Mouse (Mus musculus) neural tube, embryonic 12.5 days (tissue): ENCODE measurements around the gene Cplx1. TPM values are rescaled to one million over a fixed set of nuclear protein-coding genes. Genes with fewer than 3 reads are reported as not detected.

Experiments used
- ATAC-seq: fragments of 200-750 bp; cut with Nextera tagmentation; 2 replicates; pipeline ENCODE4 v1.8.0; 2017; ENCODE audit warnings: low read depth, mild to moderate bottlenecking, moderate TSS enrichment, moderate library complexity; ENCODE audit not compliant: low FRiP score
- H3K27ac ChIP-seq: fragments of 300-500 bp; sonication (generic); 2 replicates; pipeline ENCODE4 v1.5.1; 2016
- H3K27me3 ChIP-seq: fragments of 300-500 bp; sonication (generic); replicated peaks from 2 replicates; pipeline ENCODE4 v1.6.1; 2016; ENCODE audit warnings: mild to moderate bottlenecking
- H3K36me3 ChIP-seq: fragments of 300-500 bp; sonication (generic); 2 replicates; pipeline ENCODE4 v1.6.1; 2016; ENCODE audit warnings: mild to moderate bottlenecking
- H3K4me1 ChIP-seq: fragments of 300-500 bp; sonication (generic); 2 replicates; pipeline ENCODE4 v1.6.1; 2016
- H3K4me2 ChIP-seq: fragments of 300-500 bp; sonication (generic); replicated peaks from 2 replicates; pipeline ENCODE4 v1.6.1; 2016; ENCODE audit warnings: mild to moderate bottlenecking
- H3K4me3 ChIP-seq: fragments of 300-500 bp; sonication (generic); 2 replicates; pipeline ENCODE4 v1.5.1; 2016
- H3K9ac ChIP-seq: fragments of 300-500 bp; sonication (generic); 2 replicates; pipeline ENCODE4 v1.6.1; 2016; ENCODE audit warnings: mild to moderate bottlenecking
- H3K9me3 ChIP-seq: fragments of 300-500 bp; sonication (generic); 2 replicates; pipeline ENCODE4 v1.6.1; 2016; ENCODE audit warnings: mild to moderate bottlenecking
- WGBS: fragments of 180-500 bp; shearing (Covaris S2); methylation state at CpG from one replicate; pipeline ENCODE4 v1.1.7; 2016; 5-methylcytosine and 5-hydroxymethylcytosine counted together
- polyA plus RNA-seq: library from polyadenylated mRNA; unstranded; fragments of >200 nt; fragmentation: Nextera tagmentation; extraction: Ambion mirVana; gene quantifications from 2 replicates; pipeline ENCODE4 v1.2.1, GENCODE M21; 2016

Cplx1 gene
- polyA plus RNA-seq, 1 experiment from 2014 or later: 41.3 TPM

DNA sequence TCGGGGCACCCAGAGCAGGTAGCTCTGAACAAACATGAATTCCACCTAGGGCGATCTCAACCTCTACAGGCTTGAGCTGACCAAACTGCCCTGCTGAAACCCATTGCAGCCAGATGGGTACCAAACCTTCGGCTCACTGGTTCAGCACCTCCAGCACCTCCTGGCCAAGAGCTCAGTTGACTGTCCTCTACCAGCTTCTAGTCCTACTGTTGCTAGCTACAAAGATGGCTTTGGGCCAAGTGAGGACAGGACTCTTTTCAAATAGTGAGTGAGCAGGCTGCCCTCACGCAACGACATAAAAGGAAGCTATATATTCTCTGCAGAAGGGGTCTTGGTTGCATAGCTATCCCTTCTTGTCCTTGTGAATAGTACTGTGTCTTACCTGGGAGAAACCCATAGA, 2.2 kb downstream of the Cplx1 start:
- H3K27me3 ChIP-seq: peaks cover 35% of the 10 kb centered on the region
- no peak for ATAC-seq
- no peak overlapping the region for H3K4me3 ChIP-seq
- no peaks in the 10 kb centered on the region for H3K36me3 ChIP-seq
- no peaks in the 10 kb centered on the region for H3K9me3 ChIP-seq
- 90% methylated on average over 5 of the region's 5 CpGs for WGBS
- no peak overlapping the region for H3K4me2 ChIP-seq
- peaks cover 9% of the 10 kb centered on the region for H3K4me1 ChIP-seq
- no peak overlapping the region for H3K9ac ChIP-seq
- no peak overlapping the region for H3K27ac ChIP-seq

DNA sequence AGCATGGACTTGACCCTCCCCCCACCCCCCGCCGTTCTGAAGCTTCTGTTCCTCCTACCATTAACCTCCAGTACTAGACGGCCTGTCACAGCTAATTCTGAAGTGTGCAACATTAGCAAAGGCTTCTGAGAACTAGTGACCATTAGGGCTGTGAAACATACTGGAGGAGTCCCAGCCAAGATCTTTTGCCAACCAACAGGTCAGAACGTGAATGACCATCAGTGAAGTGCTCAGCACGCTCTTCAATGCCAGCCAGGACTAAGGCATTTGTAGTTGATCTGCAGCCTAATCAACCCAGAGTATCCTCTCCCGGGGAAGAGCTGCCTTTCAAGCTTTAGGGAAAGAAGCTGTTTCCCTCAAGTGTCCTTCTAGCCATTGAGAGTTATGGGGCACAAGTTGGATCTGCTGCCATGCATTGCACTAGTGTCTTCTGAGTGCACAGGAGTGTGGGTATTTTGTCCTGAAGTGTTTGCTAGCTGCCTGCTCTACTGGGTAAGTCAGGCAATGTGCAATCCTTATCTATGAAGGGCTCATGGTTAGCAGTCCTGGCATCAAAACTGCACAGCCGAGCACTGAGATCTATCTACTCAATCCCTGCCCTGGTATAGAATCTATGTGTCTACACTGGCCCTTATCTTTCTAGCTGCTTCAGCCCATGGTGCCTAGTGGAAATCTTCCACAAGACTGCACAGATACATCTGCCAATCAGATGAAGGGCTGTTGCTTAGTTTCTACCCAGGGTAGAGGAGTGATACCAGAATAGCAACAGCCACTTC, 6.1 kb downstream of the Cplx1 start:
- Histone ChIP-seq H3K27me3 (peaks cover 9% of the 10 kb centered on the region), H3K4me1 (no peaks in the 10 kb centered on the region), H3K9ac (no peak overlapping the region), H3K4me3 (no peak overlapping the region), H3K27ac (no peak overlapping the region), H3K36me3 (no peaks in the 10 kb centered on the region), H3K9me3 (no peaks in the 10 kb centered on the region), H3K4me2 (no peak overlapping the region)
- ATAC-seq: no peak
- 69% methylated on average over 7 of the region's 7 CpGs for WGBS

DNA sequence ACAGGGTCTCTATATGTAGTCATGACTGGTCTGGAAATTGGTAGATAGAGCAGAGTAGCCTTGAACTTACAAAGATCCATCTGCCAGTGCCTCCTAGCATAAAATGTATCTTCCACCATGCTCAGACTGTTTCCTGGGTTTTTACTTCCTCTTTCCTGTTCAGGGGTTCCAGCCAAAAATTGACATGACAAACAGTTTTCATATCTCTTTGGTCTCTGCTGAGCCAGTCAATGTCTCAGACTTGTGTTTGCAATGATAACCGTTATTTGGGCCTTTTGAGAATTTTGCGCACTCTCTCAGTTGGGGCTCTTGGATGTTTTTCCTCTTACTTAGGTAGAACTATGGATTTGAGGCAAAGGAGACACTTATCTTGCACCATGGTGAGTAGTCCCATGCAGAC, 15.6 kb downstream of the Cplx1 start:
- no peak overlapping the region for H3K9ac ChIP-seq

DNA sequence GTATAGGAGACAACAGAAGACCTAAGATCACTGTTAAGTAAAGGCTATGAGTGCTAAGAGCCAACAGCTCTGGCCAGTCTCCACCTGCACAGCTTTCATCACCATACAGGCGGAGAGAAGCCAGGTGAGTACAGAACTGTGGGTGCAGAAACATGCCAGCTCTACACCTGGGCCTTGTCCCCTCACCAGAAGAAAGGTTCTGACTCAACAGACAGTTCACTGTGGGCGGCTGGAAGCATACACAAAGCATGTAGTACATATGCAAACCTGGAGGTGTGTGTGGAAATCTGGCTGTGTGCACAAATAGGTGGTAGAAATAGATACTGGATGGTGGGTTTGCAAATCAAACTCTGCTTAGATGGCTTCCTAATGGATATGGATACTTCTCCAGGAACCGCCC, 27.2 kb downstream of the Cplx1 start:
- 0 out of 2 replicates have a peak, but pooled peaks cover 4% of the 10 kb centered on the region for H3K36me3 ChIP-seq
- no peak overlapping the region for H3K9ac ChIP-seq
- no peaks in the 10 kb centered on the region for H3K9me3 ChIP-seq
- H3K4me1 ChIP-seq: no peaks in the 10 kb centered on the region
- ATAC-seq: no peak
- no peak overlapping the region for H3K27ac ChIP-seq
- no peak overlapping the region for H3K4me3 ChIP-seq
- H3K4me2 ChIP-seq: no peak overlapping the region
- WGBS: 93% methylated on average over 3 of the region's 3 CpGs
- no peaks in the 10 kb centered on the region for H3K27me3 ChIP-seq

More for the DNA sequence above, 15.6 kb downstream of the Cplx1 start:
- Histone ChIP-seq H3K36me3 (0 out of 2 replicates have a peak, but pooled peaks cover 4% of the 10 kb centered on the region), H3K4me3 (no peak overlapping the region), H3K27me3 (no peaks in the 10 kb centered on the region), H3K27ac (no peak overlapping the region), H3K9me3 (peaks cover 17% of the 10 kb centered on the region), H3K4me2 (no peak overlapping the region), H3K4me1 (no peaks in the 10 kb centered on the region)
- WGBS: 97% methylated on average over 2 of the region's 2 CpGs
- no peak for ATAC-seq

DNA sequence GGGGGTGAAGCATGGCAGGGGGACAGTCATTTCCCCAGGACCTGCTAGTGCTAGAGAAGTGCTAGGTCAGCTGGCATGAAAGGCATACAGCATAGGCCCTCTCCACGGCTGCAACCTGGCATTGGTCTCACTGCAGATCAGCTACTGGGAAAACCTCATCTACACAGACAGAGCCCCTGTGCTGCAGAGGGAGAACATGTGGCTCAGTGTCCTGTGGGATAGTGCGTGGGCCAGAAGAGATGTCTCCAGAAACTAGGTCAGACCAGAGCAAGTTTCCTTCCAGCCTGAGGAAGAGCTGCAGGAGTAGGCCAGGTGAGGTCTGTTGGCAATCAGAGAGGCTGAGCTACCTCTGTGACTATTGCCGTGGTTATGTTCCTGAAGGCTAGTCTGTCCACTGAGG, 27.9 kb downstream of the Cplx1 start:
- H3K9me3 ChIP-seq: no peaks in the 10 kb centered on the region
- H3K27ac ChIP-seq: no peak overlapping the region
- no peak overlapping the region for H3K4me3 ChIP-seq
- H3K36me3 ChIP-seq: 0 out of 2 replicates have a peak, but pooled peaks cover 4% of the 10 kb centered on the region
- H3K27me3 ChIP-seq: no peaks in the 10 kb centered on the region
- no peak for ATAC-seq
- 82% methylated on average over 3 of the region's 3 CpGs for WGBS
- H3K4me2 ChIP-seq: no peak overlapping the region
- H3K4me1 ChIP-seq: no peaks in the 10 kb centered on the region
- no peak overlapping the region for H3K9ac ChIP-seq

DNA sequence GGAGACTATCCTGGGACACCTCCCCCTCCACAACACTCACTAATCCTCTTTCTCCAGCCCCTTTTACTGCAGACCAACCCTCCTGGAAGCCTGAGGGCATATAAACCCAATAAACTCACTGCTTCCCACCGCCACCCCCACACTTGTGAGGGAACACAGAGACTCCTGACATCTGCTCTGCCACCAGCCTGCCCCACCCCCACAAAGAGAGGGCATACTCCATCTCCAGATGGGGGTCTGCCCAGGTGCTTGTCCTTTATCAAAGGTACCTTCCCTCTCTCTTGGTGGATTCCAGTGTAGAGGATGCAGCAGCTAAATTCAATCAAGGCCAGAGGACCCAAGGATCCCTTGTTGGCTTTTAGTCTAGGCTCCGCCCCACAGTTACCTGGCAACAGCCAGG, 28.8 kb downstream of the Cplx1 start:
- H3K27me3 ChIP-seq: no peaks in the 10 kb centered on the region
- WGBS: 48% methylated on average over 2 of the region's 2 CpGs
- 0 out of 2 replicates have a peak, but pooled peaks cover 4% of the 10 kb centered on the region for H3K36me3 ChIP-seq
- no peaks in the 10 kb centered on the region for H3K4me1 ChIP-seq
- no peak overlapping the region for H3K4me3 ChIP-seq
- H3K4me2 ChIP-seq: no peak overlapping the region
- H3K9ac ChIP-seq: no peak overlapping the region
- no peaks in the 10 kb centered on the region for H3K9me3 ChIP-seq
- H3K27ac ChIP-seq: no peak overlapping the region
- ATAC-seq: no peak

DNA sequence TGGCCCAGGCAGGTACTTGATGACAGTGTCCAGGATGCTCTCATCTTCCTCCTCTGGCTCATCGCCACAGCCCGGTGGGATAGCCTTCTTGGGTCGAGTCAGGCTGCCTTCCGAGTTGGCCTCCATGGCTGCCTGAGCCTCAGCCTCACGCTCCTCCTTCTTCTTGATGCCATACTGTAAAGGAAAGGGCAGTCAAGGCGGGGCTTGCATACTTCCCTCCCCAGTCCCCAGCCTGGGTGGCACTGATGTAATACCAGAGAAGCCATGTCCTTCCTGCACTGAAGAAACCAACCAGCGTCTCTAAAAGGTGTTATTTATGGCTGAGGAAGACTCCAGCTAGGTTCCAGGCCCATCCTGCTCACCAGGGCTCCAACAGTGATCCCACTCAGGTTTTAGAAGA, 29.7 kb downstream of the Cplx1 start:
- Histone ChIP-seq H3K4me1 (no peaks in the 10 kb centered on the region), H3K9ac (no peak overlapping the region), H3K9me3 (no peaks in the 10 kb centered on the region), H3K36me3 (0 out of 2 replicates have a peak, but pooled peaks cover 4% of the 10 kb centered on the region), H3K27me3 (no peaks in the 10 kb centered on the region), H3K27ac (no peak overlapping the region), H3K4me3 (no peak overlapping the region), H3K4me2 (no peak overlapping the region)
- ATAC-seq: no peak
- 78% methylated on average over 7 of the region's 7 CpGs for WGBS

DNA sequence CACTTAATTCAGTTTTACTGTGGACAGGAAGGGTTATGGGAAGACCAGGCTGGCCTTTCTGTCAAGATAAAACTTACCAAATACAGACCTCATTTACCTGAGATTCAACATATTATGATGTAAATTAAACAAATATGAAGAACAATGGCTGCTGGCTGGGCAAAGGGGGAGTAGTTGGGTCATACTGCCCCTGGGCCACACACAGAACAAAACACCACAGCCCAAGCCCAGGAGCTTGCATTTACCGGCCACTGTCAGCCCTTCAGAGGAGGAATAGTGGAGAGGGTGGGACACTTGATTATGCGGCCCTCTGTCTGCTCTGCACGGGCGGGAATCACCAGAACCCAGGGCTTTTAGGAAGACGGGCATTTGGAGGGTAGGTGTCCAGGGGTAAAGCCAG, 30.9 kb downstream of the Cplx1 start:
- Histone ChIP-seq H3K4me2 (no peak overlapping the region), H3K9me3 (no peaks in the 10 kb centered on the region), H3K4me3 (no peak overlapping the region), H3K36me3 (0 out of 2 replicates have a peak, but pooled peaks cover 4% of the 10 kb centered on the region), H3K4me1 (no peaks in the 10 kb centered on the region), H3K27ac (no peak overlapping the region), H3K27me3 (no peaks in the 10 kb centered on the region), H3K9ac (no peak overlapping the region)
- no peak for ATAC-seq
- WGBS: 72% methylated on average over 5 of the region's 5 CpGs

DNA sequence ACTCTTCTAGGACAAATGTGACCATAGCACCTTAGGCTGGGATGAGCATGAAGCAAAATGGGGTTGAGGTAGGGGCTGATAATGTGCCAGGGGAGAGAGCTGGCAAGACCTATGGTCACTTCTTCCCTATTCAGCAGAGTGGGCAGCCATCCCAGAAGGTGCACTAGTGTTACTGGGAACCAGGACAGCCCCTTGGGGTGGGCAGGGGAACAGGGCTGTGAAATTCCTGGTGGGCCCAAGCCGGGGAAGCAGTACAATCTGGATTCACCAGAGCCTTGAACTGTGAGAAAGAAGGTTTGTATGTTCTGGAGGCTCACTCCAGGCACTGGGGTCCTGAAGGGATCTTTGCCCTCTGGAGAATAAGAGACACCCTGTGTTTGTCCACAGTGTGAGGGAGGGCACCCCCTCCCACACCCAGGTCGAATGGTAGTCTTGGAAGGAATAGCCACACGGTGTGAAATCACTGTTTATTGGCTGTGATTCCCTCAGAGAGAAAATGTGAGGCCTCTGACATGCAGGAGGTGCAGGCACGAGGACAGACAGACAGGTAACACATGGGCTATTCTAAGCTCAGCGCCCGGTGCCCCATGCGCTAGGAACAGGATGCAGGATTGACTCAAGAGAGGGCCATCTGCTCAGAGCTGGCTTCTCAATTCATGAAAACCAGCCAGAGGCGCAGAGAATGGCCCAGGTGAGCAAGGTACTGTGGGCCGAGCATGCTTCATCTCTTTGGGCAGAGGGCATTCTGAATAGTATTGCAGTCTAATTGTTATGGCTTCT, 31.5 kb downstream of the Cplx1 start:
- WGBS: 78% methylated on average over 9 of the region's 9 CpGs
- Histone ChIP-seq H3K27me3 (no peaks in the 10 kb centered on the region), H3K4me2 (no peak overlapping the region), H3K9ac (no peak overlapping the region), H3K4me1 (no peaks in the 10 kb centered on the region), H3K4me3 (no peak overlapping the region), H3K36me3 (0 out of 2 replicates have a peak, but pooled peaks cover 4% of the 10 kb centered on the region), H3K9me3 (no peaks in the 10 kb centered on the region), H3K27ac (no peak overlapping the region)
- ATAC-seq: no peak

DNA sequence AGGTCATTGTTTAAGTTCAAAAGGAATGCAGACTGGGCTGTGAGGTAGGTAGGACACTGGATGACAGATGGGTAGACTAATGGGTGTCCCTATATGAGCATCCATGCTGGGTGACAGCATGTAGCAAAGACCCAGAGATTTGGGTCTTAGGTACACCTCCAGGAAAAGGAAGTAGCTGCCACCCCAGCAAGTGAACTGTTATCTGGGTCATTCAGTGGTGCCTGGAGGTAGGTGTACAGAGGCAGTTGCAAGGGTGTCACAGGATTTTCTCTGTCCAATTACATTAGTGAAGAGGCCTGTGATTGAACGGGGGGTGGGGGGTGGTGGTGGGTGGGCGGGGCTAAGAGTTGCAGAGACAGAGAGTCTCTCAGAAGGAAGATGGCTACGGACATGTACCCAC, 33.2 kb downstream of the Cplx1 start:
- H3K4me1 ChIP-seq: no peaks in the 10 kb centered on the region
- no peak overlapping the region for H3K27ac ChIP-seq
- H3K9me3 ChIP-seq: no peaks in the 10 kb centered on the region
- no peaks in the 10 kb centered on the region for H3K36me3 ChIP-seq
- no peaks in the 10 kb centered on the region for H3K27me3 ChIP-seq
- WGBS: 89% methylated on average over 3 of the region's 3 CpGs
- no peak overlapping the region for H3K9ac ChIP-seq
- no peak for ATAC-seq
- H3K4me3 ChIP-seq: no peak overlapping the region
- no peak overlapping the region for H3K4me2 ChIP-seq

DNA sequence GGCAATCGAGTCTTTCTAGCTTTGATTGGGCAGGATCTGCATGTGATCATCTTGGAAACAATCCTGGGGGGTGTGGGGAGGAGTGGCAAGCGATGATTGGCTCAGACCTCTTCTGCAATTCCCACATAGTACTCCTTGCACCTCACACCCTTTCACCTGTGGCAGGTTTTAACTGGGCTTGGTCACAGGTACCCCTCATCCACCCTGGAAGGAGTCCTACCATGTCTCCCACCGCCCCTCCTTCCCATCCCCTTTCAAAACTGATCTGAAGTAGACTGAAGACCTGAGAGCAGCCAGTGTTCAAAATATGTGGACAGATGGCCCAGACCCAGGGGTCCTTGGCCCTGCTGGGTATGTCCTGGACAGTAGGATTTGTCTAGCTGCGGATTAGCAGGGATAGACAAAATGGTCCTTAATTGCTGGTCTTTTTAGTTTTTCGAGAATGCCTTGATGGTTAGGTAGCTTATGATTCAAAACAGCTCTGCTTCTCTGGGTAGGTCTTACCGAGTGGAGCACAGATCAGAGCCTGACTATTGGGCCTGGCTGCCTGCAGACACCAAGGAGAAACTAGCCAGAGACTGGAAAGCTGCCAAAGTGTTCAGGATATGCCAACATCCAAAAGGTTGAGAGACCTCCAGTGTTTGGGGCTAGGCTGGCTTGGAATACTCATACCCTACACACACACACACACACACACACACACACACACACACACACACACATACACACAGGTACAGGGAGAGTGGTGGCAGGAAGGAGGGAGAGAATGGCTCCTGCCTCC, 34.1 kb downstream of the Cplx1 start:
- Histone ChIP-seq H3K9ac (no peak overlapping the region), H3K9me3 (no peaks in the 10 kb centered on the region), H3K4me2 (no peak overlapping the region), H3K36me3 (no peaks in the 10 kb centered on the region), H3K27ac (no peak overlapping the region), H3K4me3 (no peak overlapping the region), H3K27me3 (no peaks in the 10 kb centered on the region), H3K4me1 (no peaks in the 10 kb centered on the region)
- no peak for ATAC-seq
- 70% methylated on average over 6 of the region's 6 CpGs for WGBS

DNA sequence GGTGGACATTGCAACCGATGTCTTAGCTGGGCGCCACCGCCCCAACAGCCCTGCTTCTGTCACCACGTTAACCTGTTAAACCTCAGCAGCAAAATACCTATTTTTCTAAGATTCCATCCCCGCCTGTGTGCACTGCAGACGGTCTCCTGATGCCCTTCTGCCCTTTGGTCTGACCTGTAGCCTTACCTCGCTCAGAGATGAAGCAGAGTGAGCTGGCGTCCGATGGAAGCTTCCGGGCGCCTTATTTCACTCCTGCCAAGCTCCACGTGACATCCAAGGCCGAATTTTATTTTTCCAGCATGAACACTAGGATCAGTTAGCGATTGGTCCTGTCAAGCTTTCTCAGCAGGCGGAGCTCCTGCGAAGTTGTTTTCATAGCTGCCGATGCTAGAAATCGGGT, 47.5 kb downstream of the Cplx1 start:
- Histone ChIP-seq H3K9me3 (no peaks in the 10 kb centered on the region), H3K4me3 (no peak overlapping the region), H3K27me3 (no peaks in the 10 kb centered on the region), H3K9ac (no peak overlapping the region), H3K4me1 (no peaks in the 10 kb centered on the region), H3K36me3 (peaks cover 82% of the 10 kb centered on the region), H3K4me2 (no peak overlapping the region), H3K27ac (no peak overlapping the region)
- WGBS: 92% methylated on average over 18 of the region's 18 CpGs
- no peak for ATAC-seq
